Mouse (Mus musculus) G1E (cell line): ENCODE measurements around the gene Gramd1c.

Experiments used
- CTCF ChIP-seq: IDR thresholded peaks from 2 replicates; pipeline ENCODE4 v1.5.1; 2012; ENCODE audit warnings: low read depth, low read length, inconsistent platforms, mixed read lengths
- GATA1 ChIP-seq: IDR thresholded peaks from 2 replicates; pipeline ENCODE4 v1.6.1; 2012; ENCODE audit warnings: borderline replicate concordance, low read length, inconsistent platforms, mixed read lengths
- GATA2 ChIP-seq: IDR thresholded peaks from 2 replicates; pipeline ENCODE4 v1.6.1; 2012; ENCODE audit warnings: low read depth, low read length, inconsistent platforms, borderline replicate concordance
- TAL1 ChIP-seq: conservative IDR thresholded peaks from 2 replicates; pipeline ENCODE4 v1.6.1; 2012; ENCODE audit warnings: low read depth, low read length, inconsistent platforms, mixed read lengths

DNA sequence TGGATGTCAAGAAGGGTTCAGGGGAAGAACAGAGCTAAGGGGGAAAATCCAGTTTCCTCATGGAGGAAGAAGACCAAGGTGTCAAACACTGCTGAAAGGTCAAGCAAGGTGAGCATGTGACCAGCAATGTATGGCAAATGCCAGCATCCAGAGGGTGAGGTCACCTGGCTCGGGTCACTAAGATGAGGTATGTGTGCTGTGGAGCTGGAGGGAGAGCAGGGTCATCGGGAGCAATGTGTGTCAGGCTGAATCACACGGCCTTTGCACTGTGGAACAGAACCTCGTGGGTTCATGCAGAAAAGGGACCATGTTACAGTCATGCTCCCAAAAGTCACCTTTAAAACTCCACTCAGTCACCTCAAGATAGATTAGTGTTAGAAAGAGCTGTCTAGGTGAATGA, 45.4 kb downstream of the Gramd1c start:
- TF ChIP-seq CTCF, result no peak
- TF ChIP-seq TAL1, result no peak
- no peak for TF ChIP-seq GATA1
- no peak for TF ChIP-seq GATA2
